Mouse (Mus musculus) neural tube, embryonic 12.5 days (tissue): ENCODE measurements around the gene Mtus2. TPM values are rescaled to one million over a fixed set of nuclear protein-coding genes. Genes with fewer than 3 reads are reported as not detected.

Experiments used
- ATAC-seq: fragments of 200-750 bp; cut with Nextera tagmentation; 2 replicates; pipeline ENCODE4 v1.8.0; 2017; ENCODE audit warnings: low read depth, mild to moderate bottlenecking, moderate TSS enrichment, moderate library complexity; ENCODE audit not compliant: low FRiP score
- H3K27ac ChIP-seq: fragments of 300-500 bp; sonication (generic); 2 replicates; pipeline ENCODE4 v1.5.1; 2016
- H3K27me3 ChIP-seq: fragments of 300-500 bp; sonication (generic); replicated peaks from 2 replicates; pipeline ENCODE4 v1.6.1; 2016; ENCODE audit warnings: mild to moderate bottlenecking
- H3K36me3 ChIP-seq: fragments of 300-500 bp; sonication (generic); 2 replicates; pipeline ENCODE4 v1.6.1; 2016; ENCODE audit warnings: mild to moderate bottlenecking
- H3K4me1 ChIP-seq: fragments of 300-500 bp; sonication (generic); 2 replicates; pipeline ENCODE4 v1.6.1; 2016
- H3K4me2 ChIP-seq: fragments of 300-500 bp; sonication (generic); replicated peaks from 2 replicates; pipeline ENCODE4 v1.6.1; 2016; ENCODE audit warnings: mild to moderate bottlenecking
- H3K4me3 ChIP-seq: fragments of 300-500 bp; sonication (generic); 2 replicates; pipeline ENCODE4 v1.5.1; 2016
- H3K9ac ChIP-seq: fragments of 300-500 bp; sonication (generic); 2 replicates; pipeline ENCODE4 v1.6.1; 2016; ENCODE audit warnings: mild to moderate bottlenecking
- H3K9me3 ChIP-seq: fragments of 300-500 bp; sonication (generic); 2 replicates; pipeline ENCODE4 v1.6.1; 2016; ENCODE audit warnings: mild to moderate bottlenecking
- whole genome bisulfite sequencing: fragments of 180-500 bp; shearing (Covaris S2); methylation state at CpG from one replicate; pipeline ENCODE4 v1.1.7; 2016; 5-methylcytosine and 5-hydroxymethylcytosine counted together
- polyA plus RNA-seq: library from polyadenylated mRNA; unstranded; fragments of >200 nt; fragmentation: Nextera tagmentation; extraction: Ambion mirVana; gene quantifications from 2 replicates; pipeline ENCODE4 v1.2.1, GENCODE M21; 2016

Gene Mtus2
- polyA plus RNA-seq, 1 experiment from 2014 or later, result 54.9 TPM

- H3K4me2 ChIP-seq, result no peak overlapping the region
- no peaks in the 10 kb centered on the region for H3K27me3 ChIP-seq
- no peaks in the 10 kb centered on the region for H3K36me3 ChIP-seq
- no peaks in the 10 kb centered on the region for H3K4me1 ChIP-seq
- no peaks in the 10 kb centered on the region for H3K9me3 ChIP-seq
- WGBS, result 76% methylated on average over 15 of the region's 15 CpGs
- H3K27ac ChIP-seq, result no peak overlapping the region
- no peak overlapping the region for H3K4me3 ChIP-seq
- no peak overlapping the region for H3K9ac ChIP-seq
- ATAC-seq, result no peak
Observed at GRCm38 (mm10) chr5:148349327-148350011, 392.3 kb downstream of the Mtus2 start.

- Histone ChIP-seq H3K27ac (no peak overlapping the region), H3K4me2 (no peak overlapping the region), H3K4me1 (no peaks in the 10 kb centered on the region), H3K27me3 (no peaks in the 10 kb centered on the region), H3K36me3 (no peaks in the 10 kb centered on the region), H3K4me3 (no peak overlapping the region), H3K9me3 (no peaks in the 10 kb centered on the region), H3K9ac (no peak overlapping the region)
- WGBS, result 82% methylated on average over 16 of the region's 16 CpGs
- ATAC-seq, result no peak
Observed at GRCm38 (mm10) chr5:148353429-148353828, 396.3 kb downstream of the Mtus2 start.

GRCm38 (mm10) chr5:148354536-148354935 is 397.4 kb downstream of the Mtus2 start:
- no peaks in the 10 kb centered on the region for H3K9me3 ChIP-seq
- no peaks in the 10 kb centered on the region for H3K4me1 ChIP-seq
- H3K27me3 ChIP-seq, result no peaks in the 10 kb centered on the region
- H3K4me3 ChIP-seq, result no peak overlapping the region
- no peak for ATAC-seq
- no peaks in the 10 kb centered on the region for H3K36me3 ChIP-seq
- WGBS, result 75% methylated on average over 8 of the region's 8 CpGs
- H3K4me2 ChIP-seq, result no peak overlapping the region
- H3K27ac ChIP-seq, result no peak overlapping the region
- no peak overlapping the region for H3K9ac ChIP-seq

- H3K4me2 ChIP-seq, result no peak overlapping the region
- no peaks in the 10 kb centered on the region for H3K36me3 ChIP-seq
- no peak overlapping the region for H3K9ac ChIP-seq
- H3K27me3 ChIP-seq, result no peaks in the 10 kb centered on the region
- H3K27ac ChIP-seq, result no peak overlapping the region
- no peaks in the 10 kb centered on the region for H3K9me3 ChIP-seq
- ATAC-seq, result no peak
- WGBS, result 94% methylated on average over 3 of the region's 3 CpGs
- no peak overlapping the region for H3K4me3 ChIP-seq
- H3K4me1 ChIP-seq, result no peaks in the 10 kb centered on the region
Observed at GRCm38 (mm10) chr5:148355822-148356221, 398.7 kb downstream of the Mtus2 start.

- Histone ChIP-seq H3K9me3 (no peaks in the 10 kb centered on the region), H3K36me3 (no peaks in the 10 kb centered on the region), H3K4me1 (no peaks in the 10 kb centered on the region), H3K9ac (no peak overlapping the region), H3K27me3 (no peaks in the 10 kb centered on the region), H3K4me2 (no peak overlapping the region), H3K27ac (no peak overlapping the region), H3K4me3 (no peak overlapping the region)
- WGBS, result 94% methylated on average over 6 of the region's 6 CpGs
- no peak for ATAC-seq
Observed at GRCm38 (mm10) chr5:148357168-148357567, 400.0 kb downstream of the Mtus2 start.

- Histone ChIP-seq H3K36me3 (no peaks in the 10 kb centered on the region), H3K27ac (no peak overlapping the region), H3K4me3 (no peak overlapping the region), H3K4me2 (no peak overlapping the region), H3K9me3 (no peaks in the 10 kb centered on the region), H3K9ac (no peak overlapping the region), H3K4me1 (no peaks in the 10 kb centered on the region), H3K27me3 (no peaks in the 10 kb centered on the region)
- 93% methylated on average over 11 of the region's 11 CpGs for whole genome bisulfite sequencing
- ATAC-seq, result no peak
Observed at GRCm38 (mm10) chr5:148359131-148359530, 402.0 kb downstream of the Mtus2 start.

- H3K36me3 ChIP-seq, result no peaks in the 10 kb centered on the region
- H3K4me2 ChIP-seq, result no peak overlapping the region
- no peaks in the 10 kb centered on the region for H3K27me3 ChIP-seq
- no peaks in the 10 kb centered on the region for H3K9me3 ChIP-seq
- WGBS, result 83% methylated on average over 16 of the region's 16 CpGs
- H3K4me1 ChIP-seq, result no peaks in the 10 kb centered on the region
- H3K9ac ChIP-seq, result no peak overlapping the region
- no peak overlapping the region for H3K27ac ChIP-seq
- no peak overlapping the region for H3K4me3 ChIP-seq
- ATAC-seq, result no peak
Observed at GRCm38 (mm10) chr5:148360922-148361758, 404.0 kb downstream of the Mtus2 start.

- H3K4me3 ChIP-seq, result no peak overlapping the region
- no peak overlapping the region for H3K27ac ChIP-seq
- H3K4me2 ChIP-seq, result no peak overlapping the region
- no peak for ATAC-seq
- no peak overlapping the region for H3K9ac ChIP-seq
- 57% methylated on average over 3 of the region's 3 CpGs for WGBS
- no peaks in the 10 kb centered on the region for H3K36me3 ChIP-seq
- no peaks in the 10 kb centered on the region for H3K27me3 ChIP-seq
- no peaks in the 10 kb centered on the region for H3K9me3 ChIP-seq
- H3K4me1 ChIP-seq, result no peaks in the 10 kb centered on the region
Observed at GRCm38 (mm10) chr5:148361759-148362010, 404.6 kb downstream of the Mtus2 start.

- no peak for ATAC-seq
- no peaks in the 10 kb centered on the region for H3K4me1 ChIP-seq
- H3K4me2 ChIP-seq, result no peak overlapping the region
- 92% methylated on average over 7 of the region's 7 CpGs for WGBS
- no peaks in the 10 kb centered on the region for H3K9me3 ChIP-seq
- no peaks in the 10 kb centered on the region for H3K36me3 ChIP-seq
- no peak overlapping the region for H3K9ac ChIP-seq
- no peak overlapping the region for H3K27ac ChIP-seq
- no peaks in the 10 kb centered on the region for H3K27me3 ChIP-seq
- H3K4me3 ChIP-seq, result no peak overlapping the region
Observed at GRCm38 (mm10) chr5:148362296-148362695, 405.2 kb downstream of the Mtus2 start.

- H3K27ac ChIP-seq, result no peak overlapping the region
- 92% methylated on average over 22 of the region's 22 CpGs for WGBS
- ATAC-seq, result 0 out of 2 replicates have a peak, but pooled peaks have one; percentile 41
Observed at GRCm38 (mm10) chr5:148363441-148364113, 406.5 kb downstream of the Mtus2 start.

More at GRCm38 (mm10) chr5:148363441-148364113, 406.5 kb downstream of the Mtus2 start:
- no peak overlapping the region for H3K9ac ChIP-seq
- H3K4me3 ChIP-seq, result no peak overlapping the region
- no peaks in the 10 kb centered on the region for H3K36me3 ChIP-seq
- H3K27me3 ChIP-seq, result no peaks in the 10 kb centered on the region
- no peaks in the 10 kb centered on the region for H3K4me1 ChIP-seq
- no peaks in the 10 kb centered on the region for H3K9me3 ChIP-seq
- H3K4me2 ChIP-seq, result no peak overlapping the region
